Mouse (Mus musculus) layer of hippocampus, postnatal 25 days (tissue): ENCODE measurements around the gene Ltb. TPM values are rescaled to one million over a fixed set of nuclear protein-coding genes. Genes with fewer than 3 reads are reported as not detected.
A peak's percentile ranks its signal among the peaks of the same experiment; 100 is the strongest.
"Not testable (repeated sequence)": the region's sequence is repeated elsewhere in the genome, so short reads cannot be mapped to it uniquely, and the experiment has no call there.

Experiments
- DNase-seq, 2 experiments: peaks; one replicate each; pipeline ENCODE4 v3.0.0; 2022; ENCODE audit warnings: mixed read lengths in 2 of 2, low spot score in 1 of 2; ENCODE audit errors: extremely low spot score in 1 of 2
- total RNA-seq, 2 experiments: library from RNA; stranded (reverse); gene quantifications; 2 replicates each; pipeline ENCODE4 v1.2.3; 2021

Ltb gene
- total RNA-seq, 2 experiments from 2014 or later: 0.42 to 0.54 TPM

DNA sequence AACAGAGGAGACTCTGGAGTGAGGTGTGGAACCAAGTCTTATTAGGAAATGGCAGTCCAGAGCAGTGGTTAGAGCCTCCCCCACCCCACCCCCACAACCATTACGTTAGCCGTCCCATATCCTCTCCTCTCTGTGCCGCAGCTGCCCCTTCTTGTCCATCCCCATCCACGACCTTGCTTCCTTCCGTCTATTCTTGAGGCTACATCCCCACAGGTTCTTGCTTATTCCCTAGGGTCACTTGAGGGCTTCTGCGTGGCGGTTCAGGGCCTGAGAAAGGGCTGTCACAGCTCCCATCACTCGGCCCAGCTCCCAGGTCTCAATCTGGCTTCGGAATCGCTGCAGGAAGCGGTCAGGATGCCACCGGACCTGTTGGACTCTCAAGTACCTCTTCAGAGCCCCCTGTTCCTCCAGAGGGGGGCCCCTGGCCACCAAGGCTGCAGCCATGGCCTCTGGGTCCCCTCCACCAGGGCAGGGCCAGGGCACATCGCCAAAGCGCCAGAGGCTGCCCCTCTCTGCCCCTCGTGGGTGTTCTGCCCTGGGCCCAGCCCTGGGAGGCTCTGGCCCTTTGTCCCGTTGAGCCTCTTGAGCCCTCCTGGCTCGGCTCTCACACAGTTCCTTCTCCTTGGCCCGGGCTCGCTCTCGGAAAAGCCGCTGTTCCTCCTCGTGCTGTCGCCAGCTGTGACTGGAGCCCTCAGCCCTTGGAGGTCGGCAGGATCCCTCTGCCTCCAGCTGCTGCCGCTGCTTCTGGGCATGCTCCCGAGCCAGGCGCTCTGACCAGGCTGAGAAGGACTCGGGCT, 26.1 kb downstream of the Ltb start, which contains the start of gene Gm16181:
Gene Gm16181 (plus strand): TSS at position 679 of the 797 bp plus-strand sequence.
- no peak for DNase-seq

DNA sequence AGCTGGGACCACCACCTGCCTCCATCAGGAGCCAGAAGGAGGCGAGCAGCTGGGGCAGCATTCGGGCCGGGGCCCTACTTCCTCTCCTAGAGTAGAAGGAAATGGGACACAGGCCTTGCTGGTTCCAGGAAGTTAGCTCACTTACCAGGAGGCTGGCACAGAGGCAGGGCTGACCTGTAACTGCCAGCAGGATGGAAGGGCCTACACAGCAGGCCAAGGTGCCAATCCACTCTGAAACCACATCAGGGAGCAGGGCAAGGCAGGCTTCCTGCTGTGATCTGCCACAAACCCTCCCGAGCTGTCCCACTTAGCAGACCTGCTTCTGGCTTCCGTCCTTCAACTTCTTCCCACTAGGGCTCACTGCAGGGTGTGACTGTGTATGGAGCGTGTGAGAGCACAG, 28.1 kb downstream of the Ltb start:
- no peak for DNase-seq

DNA sequence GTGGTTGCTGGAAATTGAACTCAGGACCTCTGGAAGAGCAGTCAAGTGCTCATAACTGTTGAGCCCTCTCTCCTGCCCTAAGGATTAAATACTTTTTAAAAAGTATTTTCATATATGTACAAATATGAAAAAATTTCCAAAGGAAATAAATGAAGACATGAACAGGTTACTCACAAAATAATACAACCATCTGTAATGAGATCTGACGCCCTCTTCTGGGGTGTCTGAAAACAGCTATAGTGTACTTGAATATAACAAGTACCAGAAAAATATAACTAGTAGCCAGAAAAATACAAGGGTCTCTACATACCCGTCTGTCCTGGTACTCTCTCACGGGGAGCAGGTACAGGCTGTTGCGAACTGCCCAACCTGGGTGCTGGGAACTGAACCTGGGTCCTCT, 30.4 kb downstream of the Ltb start:
- DNase-seq: no peak

DNA sequence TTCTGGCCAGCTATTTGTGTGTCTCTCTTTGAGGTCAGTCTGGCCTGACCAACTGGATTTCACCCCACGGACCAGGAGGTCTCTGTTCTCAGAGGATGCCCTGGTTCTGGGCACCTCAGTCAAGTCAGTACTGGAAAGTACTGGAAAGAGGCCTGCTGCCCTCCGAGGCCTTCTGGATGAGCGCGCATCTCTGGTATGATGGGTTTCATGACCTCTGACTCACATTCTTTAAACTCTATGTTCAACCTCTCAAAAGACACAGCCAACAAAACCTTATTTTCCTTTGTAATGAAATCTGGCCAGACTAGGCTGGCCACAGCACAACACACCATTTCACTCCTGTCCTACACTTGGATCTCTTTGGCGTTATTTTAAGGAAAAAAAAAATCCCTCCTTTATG, 31.2 kb downstream of the Ltb start:
- DNase-seq: no peak

DNA sequence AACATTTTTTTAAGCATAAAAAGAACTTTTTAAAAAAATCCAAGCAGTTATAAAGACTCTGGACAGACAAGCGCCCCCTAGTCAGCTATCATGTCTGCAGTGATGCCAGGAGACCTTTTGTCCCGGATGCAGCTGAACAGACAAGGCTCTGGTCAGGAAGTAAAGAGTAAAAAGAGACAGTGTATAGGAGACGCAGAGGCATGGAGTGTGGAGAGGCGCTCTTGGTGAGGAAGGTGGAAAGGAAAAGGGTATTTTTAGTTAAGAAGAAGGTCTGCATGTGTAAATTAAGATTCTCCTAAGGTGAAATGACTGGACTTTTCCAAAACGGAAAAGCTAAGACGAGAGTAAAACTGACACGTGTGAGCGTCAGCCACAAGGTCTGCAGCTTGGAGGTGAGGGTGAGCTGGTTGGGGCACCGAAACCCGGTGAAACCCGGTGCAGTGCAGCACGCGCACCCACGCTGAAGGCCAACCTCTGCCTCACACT, 32.4 kb downstream of the Ltb start:
- no peak for DNase-seq

DNA sequence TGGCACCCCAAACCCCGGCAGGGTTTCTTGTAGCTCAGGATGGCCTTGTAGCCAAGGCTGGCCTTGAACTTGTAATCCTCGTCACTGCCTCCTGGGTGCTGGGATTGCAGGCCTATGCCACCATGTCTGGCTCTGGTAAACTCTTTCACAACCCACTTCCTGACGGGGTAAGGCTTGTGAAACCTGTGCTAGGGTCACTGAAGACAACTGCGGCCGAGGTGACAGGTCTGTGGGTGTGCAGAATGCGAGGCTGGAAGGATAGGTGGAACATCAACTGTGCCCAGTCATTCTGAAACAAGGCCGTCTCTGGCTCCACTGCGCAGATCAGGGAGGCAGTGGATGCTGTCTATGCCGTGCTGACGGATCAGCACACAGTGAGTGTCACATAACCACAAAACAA, 36.8 kb downstream of the Ltb start:
- no peak for DNase-seq

DNA sequence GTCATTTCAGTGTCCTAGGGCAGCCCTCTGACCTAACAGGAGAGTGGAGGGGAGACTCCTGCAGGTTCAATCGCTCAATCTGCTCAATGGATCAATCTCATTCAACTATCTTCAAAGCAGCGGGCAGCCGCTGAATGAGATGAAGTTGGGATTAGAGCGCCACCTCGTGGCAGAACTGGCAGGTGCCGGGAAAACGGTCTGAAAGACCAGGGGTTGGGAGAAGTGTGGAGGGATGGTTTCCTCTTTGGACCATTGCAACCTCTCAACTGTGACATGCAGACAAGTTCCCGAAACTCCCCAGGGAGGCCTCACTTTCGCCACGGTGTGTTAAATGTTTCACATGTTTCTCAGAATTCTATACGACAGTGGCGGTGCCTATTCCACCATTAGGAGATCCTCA, 37.8 kb downstream of the Ltb start:
- peak; percentile 84 to 97 for DNase-seq

DNA sequence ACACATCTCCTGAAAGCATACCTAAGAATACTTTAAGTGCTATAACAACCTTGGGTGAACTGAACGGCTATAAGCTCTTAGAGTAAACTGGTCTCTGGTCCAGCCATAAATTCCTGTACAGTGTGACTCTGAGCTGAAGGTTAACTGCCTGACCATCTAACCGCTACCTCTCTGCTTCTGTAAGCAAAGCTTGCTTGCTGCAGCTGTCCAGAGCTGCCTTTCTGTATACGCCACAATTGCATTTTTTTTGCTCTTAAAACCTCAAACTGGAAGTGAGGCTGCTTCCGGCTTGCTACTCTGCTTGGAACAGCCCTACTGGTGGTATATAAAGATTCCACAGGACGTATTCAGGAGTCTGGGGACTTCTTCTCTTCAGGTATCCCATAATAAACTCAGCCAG, 38.4 kb downstream of the Ltb start:
- no peak for DNase-seq

DNA sequence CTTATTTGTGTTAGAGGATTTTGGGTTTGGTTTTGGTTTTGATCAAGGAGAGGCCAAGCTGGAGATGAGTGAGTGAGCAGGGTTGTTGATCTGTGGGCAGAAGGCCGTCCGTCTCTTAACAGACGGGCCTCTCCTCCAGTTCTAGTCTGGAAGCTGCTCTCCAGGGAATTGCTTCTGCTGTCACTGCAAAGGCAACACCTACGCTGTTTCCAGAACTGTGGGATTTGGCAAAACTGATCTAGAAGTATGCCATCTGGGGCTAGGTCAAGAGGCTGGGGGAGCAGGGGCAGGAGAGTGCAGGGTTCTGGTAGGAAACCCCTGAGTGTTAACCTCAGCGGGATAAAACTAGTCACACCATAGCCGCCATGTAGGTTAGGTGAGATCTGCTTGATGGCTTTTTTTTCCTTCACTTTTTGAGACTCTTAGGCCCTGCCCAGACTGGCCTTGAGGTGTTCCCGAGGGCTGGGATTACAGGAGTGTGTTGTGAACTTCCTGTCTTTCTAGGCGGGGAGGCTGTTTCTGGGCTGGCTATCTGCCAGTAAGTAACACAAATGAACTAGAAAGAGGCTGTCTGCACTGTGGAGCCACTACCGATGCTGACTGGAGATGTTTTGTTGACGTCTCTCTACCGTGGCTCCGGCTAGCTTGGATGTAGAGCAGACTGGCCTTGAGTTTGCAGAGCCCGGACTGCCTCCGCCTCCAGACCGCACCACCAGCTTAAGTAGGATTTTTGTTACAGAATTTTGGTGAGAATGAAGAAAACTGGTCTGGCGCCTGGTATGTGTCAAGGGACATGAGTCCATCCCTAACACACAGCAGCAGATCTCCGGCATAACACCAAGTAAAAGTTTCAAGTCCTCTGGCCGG, 39.1 kb downstream of the Ltb start, which contains the start of gene Atp6v1g2:
Gene Atp6v1g2 (plus strand): TSS at position 547 of the 867 bp plus-strand sequence.
- no peak for DNase-seq

DNA sequence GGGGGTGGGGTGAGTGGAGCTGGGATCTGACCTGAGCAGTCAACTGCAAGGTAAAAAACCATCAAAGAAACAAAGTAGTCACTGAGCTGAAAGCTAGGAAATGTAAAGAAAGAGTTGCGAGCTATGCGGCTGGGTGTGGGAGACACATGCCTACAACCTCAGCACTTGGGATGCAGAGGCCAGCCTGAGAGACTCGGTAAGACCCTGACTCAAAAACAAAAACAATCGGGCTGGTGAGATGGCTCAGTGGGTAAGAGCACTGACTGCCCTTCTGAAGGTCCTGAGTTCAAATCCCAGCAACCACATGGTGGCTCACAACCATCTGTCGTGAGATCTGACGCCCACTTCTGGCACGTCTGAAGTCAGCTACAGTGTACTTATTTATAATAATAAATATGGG, 39.9 kb downstream of the Ltb start:
- DNase-seq: not testable (repeated sequence)

DNA sequence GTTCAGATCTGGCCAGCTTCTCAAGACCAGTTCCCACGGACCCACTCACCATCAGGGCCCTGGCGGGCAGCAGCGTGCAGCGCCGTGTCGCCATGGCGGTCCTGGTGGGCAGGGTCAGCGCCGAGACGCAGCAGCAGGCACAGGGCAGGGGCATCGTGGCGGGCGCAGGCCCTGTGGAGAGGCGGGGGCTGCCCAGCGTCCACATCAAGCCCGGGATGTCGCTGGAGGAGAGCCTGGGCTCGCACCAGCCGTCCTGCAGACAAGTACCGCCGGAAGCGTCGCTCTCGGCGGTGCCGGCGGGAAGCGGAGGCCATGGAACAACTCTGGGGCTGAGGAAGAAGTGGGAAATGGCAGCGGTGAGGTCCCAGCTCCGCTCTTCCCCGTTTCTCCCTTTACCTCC, 40.7 kb downstream of the Ltb start:
- no peak for DNase-seq

DNA sequence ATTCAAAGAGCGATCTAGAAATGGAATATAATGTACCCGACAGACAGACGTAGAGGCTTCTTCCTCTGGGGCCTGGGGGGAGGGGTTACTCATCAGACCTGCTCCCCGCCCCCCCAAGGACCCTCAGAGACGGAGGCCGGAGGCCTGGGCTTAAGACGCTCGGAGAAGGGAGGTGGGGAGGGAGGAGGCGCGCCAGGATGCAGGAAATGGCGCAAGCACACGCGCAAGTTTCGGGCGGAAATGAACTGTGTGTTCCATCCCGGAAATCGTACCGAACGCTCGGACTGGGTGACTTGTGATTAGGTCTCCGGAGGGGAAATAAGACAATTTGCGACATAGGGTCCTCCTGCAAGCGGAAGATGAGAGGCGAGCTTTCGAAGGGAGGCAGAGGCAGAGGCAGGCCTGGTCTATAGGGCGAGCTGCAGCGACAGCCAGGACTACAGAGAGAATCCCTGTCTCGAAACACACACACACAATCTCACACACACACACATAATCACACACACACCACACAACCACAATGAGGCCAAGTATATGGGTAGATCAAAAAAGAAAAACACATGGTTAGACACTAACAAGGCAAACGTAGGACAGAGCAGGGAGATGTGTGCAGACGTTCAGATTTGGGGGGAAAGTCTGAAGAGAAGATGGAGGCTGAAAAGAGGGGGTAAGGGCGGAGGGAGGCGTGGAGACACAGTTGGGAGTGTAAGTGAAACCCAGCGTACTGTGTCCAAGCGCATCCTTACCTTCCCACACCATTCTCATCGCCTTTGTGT, 41.6 kb downstream of the Ltb start, which contains the start of gene Nfkbil1:
Gene Nfkbil1 (minus strand): TSS at position 179 of the 776 bp plus-strand sequence.
- DNase-seq: peak; percentile 70 to 73

DNA sequence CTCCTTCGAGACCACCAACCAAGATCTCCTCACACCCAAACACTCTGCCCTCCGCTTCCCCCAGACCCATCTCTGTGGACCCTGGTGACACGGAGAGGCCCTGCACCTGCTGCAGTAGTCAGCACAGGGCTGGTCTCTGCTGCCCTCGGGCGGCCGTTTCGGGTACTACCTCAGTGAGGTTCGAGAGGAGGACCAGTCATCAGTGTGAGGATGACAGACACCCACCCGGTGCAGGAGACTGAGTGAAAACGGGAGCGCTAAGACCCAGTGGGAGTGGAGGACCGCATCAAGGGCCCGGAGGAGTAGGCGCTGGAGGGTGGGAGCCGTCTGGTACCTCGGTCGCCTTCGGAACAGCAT, 42.1 kb downstream of the Ltb start:
- peak; percentile 100 for DNase-seq

DNA sequence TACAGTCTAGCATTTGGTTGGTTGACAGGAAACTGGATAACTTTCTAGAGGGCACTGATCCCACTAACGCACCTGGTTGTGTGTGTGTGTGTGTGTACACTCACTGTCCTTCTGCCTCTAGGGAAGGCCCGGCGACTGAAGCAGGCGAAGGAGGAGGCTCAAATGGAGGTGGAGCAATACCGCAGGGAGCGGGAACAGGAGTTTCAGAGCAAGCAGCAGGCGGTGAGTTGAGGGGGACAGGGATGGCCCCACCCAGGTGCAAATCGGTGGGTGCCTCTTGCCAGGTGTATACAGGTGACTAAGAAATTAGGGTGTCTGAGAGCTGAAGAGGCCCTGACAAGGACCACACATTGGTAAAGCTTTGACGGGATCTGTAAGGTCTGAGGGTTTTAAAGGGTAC, 42.8 kb downstream of the Ltb start:
- DNase-seq: no peak

DNA sequence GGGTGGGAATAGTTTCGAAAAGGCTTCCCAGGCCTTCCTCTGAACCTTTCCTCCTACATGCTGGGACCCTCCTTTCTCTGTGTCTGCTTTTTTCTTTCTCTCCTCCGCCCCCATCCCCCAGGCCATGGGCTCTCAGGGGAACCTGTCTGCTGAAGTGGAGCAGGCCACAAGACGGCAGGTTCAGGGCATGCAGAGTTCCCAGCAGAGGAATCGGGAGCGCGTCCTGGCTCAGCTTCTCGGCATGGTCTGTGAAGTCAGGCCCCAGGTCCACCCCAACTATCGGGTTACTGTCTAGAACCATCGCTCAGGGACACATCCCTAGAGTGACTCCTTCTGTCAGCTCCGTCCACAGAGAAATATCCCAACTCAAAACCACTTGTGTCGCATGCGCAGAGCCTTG, 43.3 kb downstream of the Ltb start:
- no peak for DNase-seq

DNA sequence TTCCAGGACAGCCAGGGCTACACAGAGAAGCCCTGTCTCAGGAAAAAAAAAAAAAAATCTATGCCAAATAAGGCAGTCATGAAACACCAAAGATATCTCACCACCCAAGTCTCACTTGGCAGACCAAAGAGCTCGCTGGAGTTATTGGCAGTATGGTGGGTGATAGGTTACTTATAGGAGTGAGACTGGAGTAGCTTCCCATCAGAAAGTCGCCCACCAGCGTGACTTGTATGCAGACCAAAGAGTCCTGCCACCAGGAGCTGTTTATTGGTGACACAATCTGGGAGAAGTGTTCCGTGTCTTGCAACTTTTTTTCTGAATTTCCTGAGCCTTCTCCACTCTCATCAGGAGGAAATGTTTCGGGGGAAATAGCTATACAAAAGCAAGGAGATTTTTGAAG, 45.5 kb downstream of the Ltb start:
- no peak for DNase-seq

DNA sequence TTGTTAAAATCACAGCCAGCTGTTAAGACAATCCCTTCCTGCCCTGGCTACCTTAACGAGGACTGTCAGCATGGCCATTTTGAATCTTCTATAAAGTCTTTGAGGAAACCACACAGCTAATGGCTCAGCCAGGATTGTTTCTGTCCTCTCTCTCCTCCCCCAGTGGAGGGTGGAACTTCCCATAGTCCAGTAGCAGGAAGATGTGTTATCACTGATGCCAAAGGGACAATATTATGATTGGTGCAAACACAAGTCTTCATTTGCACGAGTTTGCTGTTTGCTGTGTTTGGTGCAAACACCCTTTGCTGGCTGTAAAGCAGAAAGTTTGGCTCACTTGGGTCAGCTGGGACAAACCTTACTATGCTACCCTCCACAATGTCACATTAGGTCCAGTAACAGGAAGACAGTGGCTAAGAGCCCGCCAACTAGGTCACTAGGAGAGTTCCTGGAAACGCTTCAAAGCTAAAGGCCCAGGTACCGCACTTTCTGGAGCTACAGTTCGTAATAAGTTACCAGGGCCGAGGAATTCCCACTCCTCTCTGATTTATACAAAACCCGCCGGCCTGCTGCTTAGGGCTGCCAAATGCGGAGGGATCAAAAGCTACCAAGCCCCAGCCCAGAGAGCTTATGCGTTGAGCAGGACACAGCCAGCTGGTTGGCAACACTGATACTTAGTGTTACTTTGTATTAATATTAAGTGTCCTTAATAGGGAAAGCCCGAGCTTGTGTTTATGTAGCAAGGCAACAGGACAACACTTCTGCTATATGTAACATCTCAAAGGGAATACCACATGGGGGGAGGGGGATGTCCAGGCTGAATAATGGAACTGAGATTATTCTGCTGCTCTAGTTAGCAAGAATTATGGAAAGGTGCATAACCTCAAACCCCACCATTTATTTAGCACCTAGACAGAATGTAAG, 46.4 kb downstream of the Ltb start:
- no peak for DNase-seq

DNA sequence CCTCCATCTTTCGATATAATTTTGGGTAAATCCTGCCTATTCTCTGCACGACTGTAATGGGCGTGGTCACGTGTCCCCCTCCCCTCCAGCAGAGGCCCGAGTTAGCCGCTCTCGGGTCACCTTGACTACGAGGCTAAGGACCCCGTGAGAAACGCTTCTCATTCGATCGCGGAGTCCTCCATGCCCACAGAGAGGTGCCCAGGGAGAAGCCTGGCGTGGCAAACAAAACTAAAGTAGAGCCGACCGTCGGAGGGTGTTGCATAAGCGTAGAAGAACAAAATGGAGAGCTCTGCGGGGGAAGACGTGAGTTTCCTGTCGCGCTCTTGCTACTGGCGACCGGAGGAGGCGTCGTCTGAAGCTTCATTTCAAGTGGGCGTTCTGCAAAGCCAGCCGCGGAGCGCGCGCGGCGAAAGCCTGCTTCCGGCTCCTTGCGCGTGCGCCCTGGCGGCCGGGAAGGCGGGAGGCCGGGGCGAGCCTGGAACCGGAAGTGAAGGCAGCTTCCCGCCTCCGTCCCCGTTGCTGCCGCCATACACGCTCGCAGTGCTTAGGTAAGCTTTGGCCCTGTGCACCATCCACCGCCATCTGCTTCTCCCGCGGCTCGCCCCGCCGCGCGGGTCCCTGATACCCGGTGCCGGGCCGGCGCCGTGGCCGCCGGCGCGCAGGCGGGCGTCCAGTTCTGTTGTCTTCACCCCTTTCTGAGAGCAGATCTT, 47.2 kb downstream of the Ltb start, which contains the start of gene Ddx39b:
Gene Ddx39b (plus strand): TSS at position 442 of the 710 bp plus-strand sequence.
- peak; percentile 87 to 96 for DNase-seq
